Mouse (Mus musculus) liver, postnatal 0 days (tissue): ENCODE measurements around the gene Slc15a1.

Source experiments
- CTCF ChIP-seq: sonication (generic); IDR thresholded peaks from 2 replicates; pipeline ENCODE4 v1.5.1; 2016; ENCODE audit warnings: antibody characterized with exemption, low read depth
- EP300 ChIP-seq: IDR thresholded peaks from 2 replicates; pipeline ENCODE4 v1.6.1; 2016; ENCODE audit warnings: antibody characterized with exemption, low read depth, mild to moderate bottlenecking

DNA sequence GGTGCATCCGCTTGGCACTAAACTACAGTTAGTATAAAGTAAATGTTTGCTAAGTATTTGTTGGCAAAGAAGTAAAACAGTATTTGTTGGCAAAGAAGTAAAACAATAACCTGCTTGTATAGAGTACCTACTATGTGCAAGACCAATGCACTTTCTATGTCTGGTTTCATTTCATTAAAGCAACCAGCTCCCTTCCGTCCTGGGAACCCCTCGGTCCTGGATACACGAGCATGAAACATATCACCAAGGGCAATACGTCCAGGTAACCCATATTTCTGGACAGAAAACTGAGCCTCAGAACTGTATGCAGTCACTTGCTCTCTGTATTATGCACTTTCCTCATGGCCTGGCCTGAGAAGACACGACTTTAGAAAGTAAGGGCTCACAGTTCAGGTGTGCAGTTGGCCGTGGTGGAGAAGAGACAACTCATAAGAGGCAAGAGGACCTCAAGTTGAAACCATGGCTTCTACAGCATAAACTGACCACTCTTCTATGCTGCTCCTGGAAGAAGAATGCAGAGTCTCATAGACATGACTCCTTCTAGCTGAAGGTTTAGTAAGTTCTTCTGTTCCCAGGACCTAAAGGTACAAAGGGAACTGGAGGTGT lies 53.5 kb downstream of the Slc15a1 start:
- TF ChIP-seq CTCF = no peak
- no peak for TF ChIP-seq EP300
